Mouse (Mus musculus): Measurements from ENCODE around the gene Cyp2d12. TPM values are rescaled to one million over a fixed set of nuclear protein-coding genes. Genes with fewer than 3 reads are reported as not detected.
"Not testable (repeated sequence)": the region's sequence is repeated elsewhere in the genome, so short reads cannot be mapped to it uniquely, and the experiment has no call there.

Gene Cyp2d12
- polyA plus RNA-seq, 1 experiment from 2014 or later: not detected

GRCm38 (mm10) chr15:82553211-82553610 lies 1.7 kb upstream of the Cyp2d12 start:
- H3K36me3 ChIP-seq; H3K4me2 ChIP-seq; H3K4me1 ChIP-seq; H3K27me3 ChIP-seq; H3K9ac ChIP-seq; ATAC-seq (ENCODE audit: insufficient number of reproducible peaks, insufficient read depth, low FRiP score, low TSS enrichment, low read depth); H3K27ac ChIP-seq; H3K4me3 ChIP-seq: not testable (repeated sequence)
- WGBS: 88% methylated on average over 2 of the region's 2 CpGs
- peaks cover 11% of the 10 kb centered on the region for H3K9me3 ChIP-seq

- no peak overlapping the region for H3K4me3 ChIP-seq
- no peaks in the 10 kb centered on the region for H3K4me1 ChIP-seq
- H3K27me3 ChIP-seq: no peaks in the 10 kb centered on the region
- no peaks in the 10 kb centered on the region for H3K9me3 ChIP-seq
- 75% methylated on average over 1 of the region's 1 CpGs for WGBS
- ATAC-seq (ENCODE audit: insufficient number of reproducible peaks, insufficient read depth, low FRiP score, low TSS enrichment, low read depth): no peak
- no peak overlapping the region for H3K9ac ChIP-seq
- H3K4me2 ChIP-seq: no peak overlapping the region
- H3K36me3 ChIP-seq: no peaks in the 10 kb centered on the region
- no peak overlapping the region for H3K27ac ChIP-seq
These were observed 18.0 kb downstream of the Cyp2d12 start for GRCm38 (mm10) chr15:82572856-82573255.

- no peaks in the 10 kb centered on the region for H3K36me3 ChIP-seq
- H3K4me1 ChIP-seq: no peaks in the 10 kb centered on the region
- H3K9ac ChIP-seq: no peak overlapping the region
- no peaks in the 10 kb centered on the region for H3K27me3 ChIP-seq
- WGBS: 74% methylated on average over 2 of the region's 2 CpGs
- no peak for ATAC-seq (ENCODE audit: insufficient number of reproducible peaks, insufficient read depth, low FRiP score, low TSS enrichment, low read depth)
- no peak overlapping the region for H3K27ac ChIP-seq
- H3K4me2 ChIP-seq: no peak overlapping the region
- no peaks in the 10 kb centered on the region for H3K9me3 ChIP-seq
- H3K4me3 ChIP-seq: no peak overlapping the region
These were observed 24.2 kb downstream of the Cyp2d12 start for GRCm38 (mm10) chr15:82579071-82579470.

GRCm38 (mm10) chr15:82582621-82583020 lies 27.7 kb downstream of the Cyp2d12 start:
- H3K27ac ChIP-seq: no peak overlapping the region
- no peaks in the 10 kb centered on the region for H3K4me1 ChIP-seq
- H3K4me2 ChIP-seq: no peak overlapping the region
- no peak overlapping the region for H3K9ac ChIP-seq
- no peaks in the 10 kb centered on the region for H3K27me3 ChIP-seq
- no peaks in the 10 kb centered on the region for H3K9me3 ChIP-seq
- H3K4me3 ChIP-seq: no peak overlapping the region
- H3K36me3 ChIP-seq: no peaks in the 10 kb centered on the region
- ATAC-seq (ENCODE audit: insufficient number of reproducible peaks, insufficient read depth, low FRiP score, low TSS enrichment, low read depth): no peak
- 83% methylated on average over 9 of the region's 9 CpGs for WGBS

Small RNAs within 50 kb of the gene (microRNA-seq; reads per million reads assigned to microRNA genes)
- not detected for gene Gm27924
- not detected for gene Gm28023

Other genes starting within 250 kb of the Cyp2d12 start
- gene Naga, start 216.1 kb upstream of the Cyp2d12 start, polyA plus RNA-seq (2015; fragmentation: Nextera tagmentation; extraction: Ambion mirVana): 46.0 and 49.9 TPM in 2 replicates
- gene Pheta2, start 216.1 kb upstream of the Cyp2d12 start, polyA plus RNA-seq (2015; fragmentation: Nextera tagmentation; extraction: Ambion mirVana): 18.9 and 19.5 TPM in 2 replicates
- gene Smdt1, start 216.1 kb upstream of the Cyp2d12 start, polyA plus RNA-seq (2015; fragmentation: Nextera tagmentation; extraction: Ambion mirVana): 255 and 264 TPM in 2 replicates
- gene Ndufa6, start 200.8 kb upstream of the Cyp2d12 start, polyA plus RNA-seq (2015; fragmentation: Nextera tagmentation; extraction: Ambion mirVana): 319 and 324 TPM in 2 replicates
- gene Cyp2d22, start 174.8 kb upstream of the Cyp2d12 start, polyA plus RNA-seq (2015; fragmentation: Nextera tagmentation; extraction: Ambion mirVana): 10.3 and 10.5 TPM in 2 replicates
- not detected in 2 replicates for gene Cyp2d11, start 161.1 kb upstream of the Cyp2d12 start, polyA plus RNA-seq (2015; fragmentation: Nextera tagmentation; extraction: Ambion mirVana)
- gene Cyp2d10, start 147.9 kb upstream of the Cyp2d12 start, polyA plus RNA-seq (2015; fragmentation: Nextera tagmentation; extraction: Ambion mirVana): 1.7 TPM in 1 of 2 replicates, not detected in the other
- gene Cyp2d9, start 121.6 kb upstream of the Cyp2d12 start, polyA plus RNA-seq (2015; fragmentation: Nextera tagmentation; extraction: Ambion mirVana): not detected in 2 replicates
- not detected in 2 replicates for gene Cyp2d34, start 65.9 kb downstream of the Cyp2d12 start, polyA plus RNA-seq (2015; fragmentation: Nextera tagmentation; extraction: Ambion mirVana)
- not detected in 2 replicates for gene Cyp2d40, start 209.1 kb downstream of the Cyp2d12 start, polyA plus RNA-seq (2015; fragmentation: Nextera tagmentation; extraction: Ambion mirVana)
- 1.0 TPM in 1 of 2 replicates, not detected in the other for gene Cyp2d26, start 239.2 kb downstream of the Cyp2d12 start, polyA plus RNA-seq (2015; fragmentation: Nextera tagmentation; extraction: Ambion mirVana)